Mouse (Mus musculus): ENCODE results near the gene Zic1. TPM values are rescaled to one million over a fixed set of nuclear protein-coding genes. Genes with fewer than 3 reads are reported as not detected.

Gene Zic1
- polyA plus RNA-seq, 1 experiment = 9.9 TPM

DNA sequence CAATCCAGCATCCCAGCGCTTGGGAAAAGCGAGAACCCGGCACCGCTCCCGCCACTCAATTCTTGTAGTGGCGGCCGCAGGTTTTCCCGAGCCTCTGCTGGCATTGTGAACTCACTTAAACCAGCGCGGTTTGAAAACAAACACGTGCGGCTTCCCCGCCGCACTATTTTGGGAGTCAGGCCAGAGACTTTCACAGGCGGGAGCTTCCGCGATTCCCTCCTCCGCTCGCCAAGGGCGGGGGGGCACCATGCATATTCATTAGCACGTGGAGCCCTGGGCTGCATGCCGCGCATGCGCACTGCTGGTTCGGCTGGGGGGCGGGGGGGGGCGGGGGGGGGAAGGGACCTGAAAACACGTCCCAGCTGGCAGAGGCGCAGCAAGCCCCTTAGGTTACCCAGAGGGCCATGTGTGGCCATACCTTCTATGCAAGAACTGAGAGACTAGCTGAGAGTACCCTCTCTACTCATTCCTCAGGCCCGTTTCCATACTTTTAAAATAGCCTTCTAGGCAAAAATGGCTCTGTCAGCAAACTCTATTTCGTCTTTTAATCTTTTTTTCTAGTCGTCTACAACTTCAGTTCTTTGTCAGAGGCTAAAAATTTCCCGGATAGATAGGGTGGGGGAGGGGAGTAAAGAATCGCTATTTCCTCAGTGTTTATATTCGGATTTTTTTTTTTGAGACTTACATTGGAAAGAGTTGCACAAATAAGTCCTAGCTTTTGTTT is 9.8 kb downstream of the Zic1 start:
- Histone ChIP-seq H3K79me3 (ENCODE audit: low read depth) (no peaks in the 10 kb centered on the region), H3ac (ENCODE audit: control insufficient read depth, insufficient read length, low read depth) (no peak overlapping the region), H3K4me3 (ENCODE audit: insufficient read depth, poor library complexity, severe bottlenecking) (no peak overlapping the region), H3K27me3 (ENCODE audit: control insufficient read depth, insufficient read depth, insufficient read length) (no peaks in the 10 kb centered on the region), H3K36me3 (ENCODE audit: control insufficient read depth, insufficient read depth) (no peaks in the 10 kb centered on the region), H3K79me2 (ENCODE audit: control insufficient read depth, insufficient read depth) (no peaks in the 10 kb centered on the region)
- TF ChIP-seq USF1 (IDR thresholded peaks at IDR 0.05; ENCODE audit: low read depth) = no peak
- no peak for TF ChIP-seq CEBPB (IDR thresholded peaks at IDR 0.05; ENCODE audit: low read depth)
- TF ChIP-seq FOSL1 (IDR thresholded peaks at IDR 0.05; ENCODE audit: insufficient read depth, low read length, poor library complexity, severe bottlenecking) = no peak
- no peak for TF ChIP-seq MYOG (IDR thresholded peaks at IDR 0.05; ENCODE audit: control insufficient read depth, extremely low read depth, insufficient read length)
- no peak for TF ChIP-seq MAX (IDR thresholded peaks at IDR 0.05)
- TF ChIP-seq MYOD1 (IDR thresholded peaks at IDR 0.05; ENCODE audit: control insufficient read depth, insufficient read length, low read depth) = no peak
- TF ChIP-seq CTCF (IDR thresholded peaks at IDR 0.05; ENCODE audit: control insufficient read depth, insufficient read depth, insufficient read length) = no peak

DNA sequence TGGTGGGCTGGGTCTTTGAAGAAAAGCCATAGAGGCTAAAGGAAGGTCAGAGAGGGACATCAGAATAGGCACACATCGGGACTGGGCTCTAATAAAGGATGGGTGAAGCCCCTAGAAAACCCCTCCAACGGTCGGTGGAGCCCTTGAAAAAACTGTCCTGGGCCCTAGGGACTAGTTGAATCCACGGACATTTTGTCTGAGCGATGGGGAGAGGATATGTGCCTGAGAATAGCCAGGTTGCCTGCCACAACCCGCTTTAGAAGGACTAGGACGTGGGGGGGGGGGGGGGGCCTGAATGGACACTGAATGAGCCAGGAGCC is 10.4 kb downstream of the Zic1 start:
- Histone ChIP-seq H3K36me3 (ENCODE audit: control insufficient read depth, insufficient read depth) (no peaks in the 10 kb centered on the region), H3K79me2 (ENCODE audit: control insufficient read depth, insufficient read depth) (no peaks in the 10 kb centered on the region), H3K79me3 (ENCODE audit: low read depth) (no peaks in the 10 kb centered on the region), H3K27me3 (ENCODE audit: control insufficient read depth, insufficient read depth, insufficient read length) (no peaks in the 10 kb centered on the region), H3K4me3 (ENCODE audit: insufficient read depth, poor library complexity, severe bottlenecking) (no peak overlapping the region), H3ac (ENCODE audit: control insufficient read depth, insufficient read length, low read depth) (no peak overlapping the region)
- TF ChIP-seq MYOG (IDR thresholded peaks at IDR 0.05; ENCODE audit: control insufficient read depth, extremely low read depth, insufficient read length) (no peak), MYOD1 (IDR thresholded peaks at IDR 0.05; ENCODE audit: control insufficient read depth, insufficient read length, low read depth) (no peak), FOSL1 (IDR thresholded peaks at IDR 0.05; ENCODE audit: insufficient read depth, low read length, poor library complexity, severe bottlenecking) (no peak), MAX (IDR thresholded peaks at IDR 0.05) (no peak), CTCF (IDR thresholded peaks at IDR 0.05; ENCODE audit: control insufficient read depth, insufficient read depth, insufficient read length) (no peak), USF1 (IDR thresholded peaks at IDR 0.05; ENCODE audit: low read depth) (no peak)

DNA sequence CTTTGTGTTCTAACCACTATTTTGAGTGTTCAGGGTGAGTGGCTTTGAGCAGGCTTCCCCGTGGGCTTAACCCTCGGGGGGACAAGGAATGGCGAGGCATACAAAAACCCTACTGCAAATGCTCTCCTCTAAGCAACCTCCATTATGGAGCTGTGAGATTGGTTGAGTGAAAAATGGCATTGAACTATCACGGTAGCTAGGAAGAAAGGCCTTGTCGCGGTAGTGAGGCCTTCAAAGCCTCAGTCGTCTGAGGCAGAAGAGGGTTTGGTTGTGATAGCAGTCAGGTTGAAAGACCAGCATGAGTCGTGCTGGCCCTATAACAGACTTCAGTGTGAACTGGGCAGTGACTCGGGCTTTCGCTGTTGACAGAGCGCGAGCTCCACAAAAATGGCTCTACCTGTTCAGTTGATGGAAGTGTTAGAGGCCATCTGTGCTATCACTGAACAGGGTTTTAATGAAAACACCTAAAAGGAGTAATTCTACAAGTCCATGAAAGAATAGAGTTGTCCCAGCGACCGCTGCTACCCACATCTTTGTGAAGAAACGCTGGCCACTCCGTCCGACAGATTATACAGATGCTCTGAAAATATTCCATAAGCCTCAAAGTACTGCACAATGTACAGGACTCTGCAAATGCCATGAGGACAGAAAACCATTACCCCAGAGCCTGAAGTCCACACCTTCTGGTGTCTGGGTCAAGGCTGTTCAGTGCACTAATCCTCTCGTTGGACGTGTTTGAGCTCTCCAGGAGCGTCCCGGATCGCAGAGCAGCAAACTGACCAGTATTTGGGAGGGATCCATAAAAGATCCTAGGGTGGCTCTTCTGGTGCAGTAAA is 11.0 kb downstream of the Zic1 start:
- Histone ChIP-seq H3K4me3 (ENCODE audit: insufficient read depth, poor library complexity, severe bottlenecking) (no peak overlapping the region), H3K79me2 (ENCODE audit: control insufficient read depth, insufficient read depth) (no peaks in the 10 kb centered on the region), H3K27me3 (ENCODE audit: control insufficient read depth, insufficient read depth, insufficient read length) (no peaks in the 10 kb centered on the region), H3ac (ENCODE audit: control insufficient read depth, insufficient read length, low read depth) (no peak overlapping the region), H3K79me3 (ENCODE audit: low read depth) (no peaks in the 10 kb centered on the region), H3K36me3 (ENCODE audit: control insufficient read depth, insufficient read depth) (no peaks in the 10 kb centered on the region)
- TF ChIP-seq MYOG (IDR thresholded peaks at IDR 0.05; ENCODE audit: control insufficient read depth, extremely low read depth, insufficient read length) (no peak), MYOD1 (IDR thresholded peaks at IDR 0.05; ENCODE audit: control insufficient read depth, insufficient read length, low read depth) (no peak), CTCF (IDR thresholded peaks at IDR 0.05; ENCODE audit: control insufficient read depth, insufficient read depth, insufficient read length) (no peak), CEBPB (IDR thresholded peaks at IDR 0.05; ENCODE audit: low read depth) (no peak), USF1 (IDR thresholded peaks at IDR 0.05; ENCODE audit: low read depth) (no peak), FOSL1 (IDR thresholded peaks at IDR 0.05; ENCODE audit: insufficient read depth, low read length, poor library complexity, severe bottlenecking) (no peak), MAX (IDR thresholded peaks at IDR 0.05) (no peak)

DNA sequence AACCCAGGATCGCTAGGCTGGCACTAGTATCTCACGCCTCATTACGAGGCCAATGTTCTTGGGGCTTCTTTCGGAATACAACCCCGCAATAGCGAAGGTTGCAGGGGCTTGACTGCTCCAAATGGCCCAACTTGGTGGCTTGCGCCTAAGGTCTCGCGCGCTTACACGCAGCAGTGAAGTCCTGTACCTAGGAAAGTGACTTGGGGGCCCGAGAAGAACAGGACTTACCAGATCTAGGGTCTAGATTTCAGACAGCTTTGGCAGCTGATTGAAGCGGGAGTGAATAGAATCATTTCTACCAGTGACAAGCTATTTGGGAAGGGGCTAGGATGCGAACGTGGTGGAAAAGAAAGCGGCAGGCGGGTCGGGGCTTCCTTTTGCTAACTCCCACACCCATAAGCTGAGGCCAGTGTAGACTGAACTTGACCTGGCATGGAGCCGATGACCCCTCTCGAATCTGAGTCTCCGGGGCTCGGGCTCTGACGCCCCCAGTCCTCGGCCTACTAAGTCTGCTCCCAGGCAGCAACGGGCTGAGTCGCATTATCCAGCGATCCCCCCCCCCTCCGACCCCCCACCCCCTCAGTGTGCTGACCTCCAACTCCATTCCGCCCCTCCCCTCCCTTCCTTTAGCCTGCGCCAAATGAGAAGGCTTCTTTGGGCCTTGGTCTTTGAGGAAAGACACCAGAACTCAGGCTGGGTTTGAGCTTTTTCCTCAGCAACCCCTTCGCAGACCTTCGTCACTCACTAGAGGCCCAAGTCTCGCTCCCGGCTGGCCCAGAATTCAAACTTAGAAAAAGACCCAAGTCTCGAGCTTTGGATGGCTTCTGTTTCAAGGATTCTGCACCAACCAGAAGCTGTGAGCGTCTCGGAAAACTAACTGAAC is 11.8 kb downstream of the Zic1 start:
- no peaks in the 10 kb centered on the region for H3K27me3 ChIP-seq (ENCODE audit: control insufficient read depth, insufficient read depth, insufficient read length)
- no peaks in the 10 kb centered on the region for H3K79me3 ChIP-seq (ENCODE audit: low read depth)
- no peaks in the 10 kb centered on the region for H3K79me2 ChIP-seq (ENCODE audit: control insufficient read depth, insufficient read depth)
- H3K4me3 ChIP-seq (ENCODE audit: insufficient read depth, poor library complexity, severe bottlenecking) = no peak overlapping the region
- TF ChIP-seq CEBPB (IDR thresholded peaks at IDR 0.05; ENCODE audit: low read depth) (no peak), USF1 (IDR thresholded peaks at IDR 0.05; ENCODE audit: low read depth) (no peak), MYOD1 (IDR thresholded peaks at IDR 0.05; ENCODE audit: control insufficient read depth, insufficient read length, low read depth) (no peak), MYOG (IDR thresholded peaks at IDR 0.05; ENCODE audit: control insufficient read depth, extremely low read depth, insufficient read length) (no peak), MAX (IDR thresholded peaks at IDR 0.05) (no peak), FOSL1 (IDR thresholded peaks at IDR 0.05; ENCODE audit: insufficient read depth, low read length, poor library complexity, severe bottlenecking) (no peak), CTCF (IDR thresholded peaks at IDR 0.05; ENCODE audit: control insufficient read depth, insufficient read depth, insufficient read length) (no peak)
- H3ac ChIP-seq (ENCODE audit: control insufficient read depth, insufficient read length, low read depth) = no peak overlapping the region
- H3K36me3 ChIP-seq (ENCODE audit: control insufficient read depth, insufficient read depth) = no peaks in the 10 kb centered on the region

DNA sequence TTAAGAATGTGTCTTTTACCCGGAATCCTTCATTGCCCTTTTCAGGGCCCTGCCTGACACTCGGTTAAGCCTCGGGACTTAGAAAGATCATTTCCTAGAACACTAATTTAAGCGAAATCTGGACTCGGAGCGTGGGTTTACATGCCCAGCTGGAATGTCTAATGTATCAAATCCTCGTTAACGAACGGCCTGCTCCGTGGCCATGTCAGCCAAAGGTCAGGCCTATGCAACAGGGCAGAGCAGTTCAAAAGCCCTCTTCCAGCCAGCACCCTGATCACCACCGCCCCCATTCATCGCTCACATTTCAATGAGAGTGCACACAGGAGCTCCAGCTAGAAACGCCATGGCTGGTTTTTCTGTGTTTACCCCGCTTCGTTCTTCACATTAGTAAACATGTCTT is 12.8 kb downstream of the Zic1 start:
- Histone ChIP-seq H3K79me2 (ENCODE audit: control insufficient read depth, insufficient read depth) (no peaks in the 10 kb centered on the region), H3K36me3 (ENCODE audit: control insufficient read depth, insufficient read depth) (no peaks in the 10 kb centered on the region), H3K79me3 (ENCODE audit: low read depth) (no peaks in the 10 kb centered on the region), H3K4me3 (ENCODE audit: insufficient read depth, poor library complexity, severe bottlenecking) (no peak overlapping the region), H3ac (ENCODE audit: control insufficient read depth, insufficient read length, low read depth) (no peak overlapping the region), H3K27me3 (ENCODE audit: control insufficient read depth, insufficient read depth, insufficient read length) (no peaks in the 10 kb centered on the region)
- no peak for TF ChIP-seq FOSL1 (IDR thresholded peaks at IDR 0.05; ENCODE audit: insufficient read depth, low read length, poor library complexity, severe bottlenecking)
- TF ChIP-seq MYOG (IDR thresholded peaks at IDR 0.05; ENCODE audit: control insufficient read depth, extremely low read depth, insufficient read length) = no peak
- no peak for TF ChIP-seq CTCF (IDR thresholded peaks at IDR 0.05; ENCODE audit: control insufficient read depth, insufficient read depth, insufficient read length)
- TF ChIP-seq MAX (IDR thresholded peaks at IDR 0.05) = no peak
- TF ChIP-seq MYOD1 (IDR thresholded peaks at IDR 0.05; ENCODE audit: control insufficient read depth, insufficient read length, low read depth) = no peak
- no peak for TF ChIP-seq USF1 (IDR thresholded peaks at IDR 0.05; ENCODE audit: low read depth)
- TF ChIP-seq CEBPB (IDR thresholded peaks at IDR 0.05; ENCODE audit: low read depth) = no peak

Data from C2C12 (cell line).